Mouse (Mus musculus) lung, embryonic 15.5 days (tissue): ENCODE data around the gene Ncan. TPM values are rescaled to one million over a fixed set of nuclear protein-coding genes. Genes with fewer than 3 reads are reported as not detected.
A peak's percentile ranks its signal among the peaks of the same experiment; 100 is the strongest.

Experiments used
- ATAC-seq: fragments of 200-750 bp; cut with Nextera tagmentation; 2 replicates; pipeline ENCODE4 v1.8.0; 2017; ENCODE audit warnings: moderate number of reproducible peaks, borderline replicate concordance; ENCODE audit not compliant: low FRiP score, low TSS enrichment; ENCODE audit errors: extremely low read depth
- H3K27ac ChIP-seq: fragments of 300-500 bp; sonication (generic); 2 replicates; pipeline ENCODE4 v1.5.1; 2015; ENCODE audit warnings: moderate library complexity, mild to moderate bottlenecking, inconsistent platforms
- H3K27me3 ChIP-seq: fragments of 300-500 bp; sonication (generic); 2 replicates; pipeline ENCODE4 v1.6.1; 2015; ENCODE audit warnings: inconsistent platforms
- H3K36me3 ChIP-seq: fragments of 300-500 bp; sonication (generic); 2 replicates; pipeline ENCODE4 v1.6.1; 2015; ENCODE audit warnings: inconsistent platforms
- H3K4me1 ChIP-seq: fragments of 300-500 bp; sonication (generic); 2 replicates; pipeline ENCODE4 v1.6.1; 2015; ENCODE audit warnings: inconsistent platforms
- H3K4me2 ChIP-seq: fragments of 300-500 bp; sonication (generic); 2 replicates; pipeline ENCODE4 v1.6.1; 2015; ENCODE audit warnings: inconsistent platforms, mild to moderate bottlenecking, moderate library complexity
- H3K4me3 ChIP-seq: fragments of 300-500 bp; sonication (generic); 2 replicates; pipeline ENCODE4 v1.5.1; 2015; ENCODE audit warnings: mild to moderate bottlenecking, inconsistent platforms
- H3K9ac ChIP-seq: fragments of 300-500 bp; sonication (generic); 2 replicates; pipeline ENCODE4 v1.6.1; 2015; ENCODE audit warnings: inconsistent platforms
- H3K9me3 ChIP-seq: fragments of 300-500 bp; sonication (generic); 2 replicates; pipeline ENCODE4 v1.6.1; 2016; ENCODE audit warnings: inconsistent platforms
- WGBS: fragments of 180-500 bp; shearing (Covaris S2); methylation state at CpG from one replicate; pipeline ENCODE4 v1.1.7; 2015; 5-methylcytosine and 5-hydroxymethylcytosine counted together
- polyA plus RNA-seq: library from polyadenylated mRNA; unstranded; fragments of >200 nt; fragmentation: Nextera tagmentation; extraction: Ambion mirVana; gene quantifications from 2 replicates; pipeline ENCODE4 v1.2.1, GENCODE M21; 2015

Gene Ncan
- polyA plus RNA-seq: 0.22 and 0.23 TPM in 2 replicates

GRCm38 (mm10) chr8:70120667-70121066 is at the start of gene Ncan:
Ncan (minus strand) TSS chr8:70120873.
- no peaks in the 10 kb centered on the region for H3K36me3 ChIP-seq
- 1% methylated on average over 19 of the region's 19 CpGs for WGBS
- H3K4me2 ChIP-seq: peak within 1 kb of the TSS; percentile 28
- H3K9ac ChIP-seq: no peak within 1 kb of the TSS
- no peak within 1 kb of the TSS for H3K27ac ChIP-seq
- ATAC-seq: no peak
- peaks cover 52% of the 10 kb centered on the region for H3K27me3 ChIP-seq
- no peak within 1 kb of the TSS for H3K4me3 ChIP-seq
- no peaks in the 10 kb centered on the region for H3K9me3 ChIP-seq
- no peaks in the 10 kb centered on the region for H3K4me1 ChIP-seq

- H3K4me1 ChIP-seq: peaks cover 22% of the 10 kb centered on the region
- 66% methylated on average over 3 of the region's 3 CpGs for WGBS
- no peak overlapping the region for H3K4me2 ChIP-seq
- H3K9me3 ChIP-seq: no peaks in the 10 kb centered on the region
- no peak overlapping the region for H3K27ac ChIP-seq
- H3K9ac ChIP-seq: no peak overlapping the region
- ATAC-seq: no peak
- no peak overlapping the region for H3K4me3 ChIP-seq
- H3K36me3 ChIP-seq: no peaks in the 10 kb centered on the region
- peaks cover 14% of the 10 kb centered on the region for H3K27me3 ChIP-seq
Observed at GRCm38 (mm10) chr8:70170116-70170515, 49.4 kb upstream of the Ncan start.

GRCm38 (mm10) chr8:70166504-70167110 is 45.9 kb upstream of the Ncan start:
- peaks cover 22% of the 10 kb centered on the region for H3K27me3 ChIP-seq
- no peaks in the 10 kb centered on the region for H3K36me3 ChIP-seq
- WGBS: under 1% methylated on average over 21 of the region's 21 CpGs
- H3K9me3 ChIP-seq: no peaks in the 10 kb centered on the region
- H3K4me2 ChIP-seq: peak overlapping the region; percentile 50
- no peak overlapping the region for H3K27ac ChIP-seq
- peak; percentile 80 for ATAC-seq
- 0 out of 2 replicates have a peak overlapping the region, but pooled peaks have one; percentile 18 for H3K4me3 ChIP-seq
- H3K9ac ChIP-seq: 0 out of 2 replicates have a peak overlapping the region, but pooled peaks have one; percentile 17
- H3K4me1 ChIP-seq: peaks cover 6% of the 10 kb centered on the region

DNA sequence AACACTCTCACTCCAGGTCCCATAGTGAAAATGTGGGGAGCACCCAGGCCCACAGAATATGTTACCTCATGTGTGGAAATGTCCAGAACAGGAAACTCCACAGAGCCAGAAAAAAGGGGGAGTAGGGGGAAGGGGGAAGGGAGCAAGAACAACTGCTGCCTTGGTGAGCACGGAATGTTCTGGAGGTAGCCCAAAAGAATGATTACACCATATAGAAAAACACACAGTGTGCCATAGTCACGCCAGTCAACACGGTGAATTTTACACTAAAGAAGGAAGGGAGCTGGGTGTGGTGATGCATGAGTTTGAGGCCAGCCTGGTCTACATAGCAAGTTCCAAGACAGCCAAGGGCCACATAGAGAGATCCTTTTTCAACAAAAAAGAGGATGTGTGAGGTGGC is 42.6 kb upstream of the Ncan start:
- ATAC-seq: no peak
- Histone ChIP-seq H3K9ac (no peak overlapping the region), H3K27me3 (peaks cover 32% of the 10 kb centered on the region), H3K27ac (no peak overlapping the region), H3K4me1 (peaks cover 11% of the 10 kb centered on the region), H3K36me3 (no peaks in the 10 kb centered on the region), H3K4me2 (no peak overlapping the region), H3K9me3 (no peaks in the 10 kb centered on the region), H3K4me3 (no peak overlapping the region)
- WGBS: 78% methylated on average over 3 of the region's 3 CpGs

DNA sequence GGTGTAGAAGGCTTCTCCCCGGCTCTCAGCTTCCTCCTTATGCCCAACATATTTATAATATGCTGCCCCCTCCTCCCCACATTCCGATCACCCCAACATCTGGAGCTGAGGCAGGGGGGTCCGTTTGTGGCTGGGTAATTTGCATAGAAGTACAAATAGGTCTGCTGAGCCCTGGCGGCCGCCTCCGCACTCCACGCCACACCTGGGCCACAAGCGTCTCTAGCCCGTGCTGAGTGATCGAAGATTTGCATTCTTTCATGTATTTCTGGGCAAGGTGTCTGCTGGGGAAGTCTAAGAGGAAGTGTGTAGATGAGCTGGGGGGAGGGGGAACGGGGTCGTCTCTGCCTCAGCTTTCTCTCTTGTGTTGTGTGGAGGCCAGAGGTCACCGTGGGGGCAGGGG is 39.3 kb upstream of the Ncan start:
- peaks cover 17% of the 10 kb centered on the region; the same call in 1 of the 2 replicates for H3K27me3 ChIP-seq
- no peak overlapping the region for H3K4me2 ChIP-seq
- no peak overlapping the region for H3K4me3 ChIP-seq
- ATAC-seq: no peak
- no peak overlapping the region for H3K27ac ChIP-seq
- no peak overlapping the region for H3K9ac ChIP-seq
- 51% methylated on average over 13 of the region's 13 CpGs for WGBS
- H3K36me3 ChIP-seq: no peaks in the 10 kb centered on the region
- peaks cover 10% of the 10 kb centered on the region; the same call in 1 of the 2 replicates for H3K4me1 ChIP-seq
- H3K9me3 ChIP-seq: no peaks in the 10 kb centered on the region

- Histone ChIP-seq H3K4me3 (no peak overlapping the region), H3K27me3 (peaks cover 12% of the 10 kb centered on the region; the same call in 1 of the 2 replicates), H3K9ac (no peak overlapping the region), H3K36me3 (no peaks in the 10 kb centered on the region), H3K4me1 (peaks cover 10% of the 10 kb centered on the region; the same call in 1 of the 2 replicates), H3K4me2 (no peak overlapping the region), H3K9me3 (no peaks in the 10 kb centered on the region), H3K27ac (no peak overlapping the region)
- no peak for ATAC-seq
- 85% methylated on average over 4 of the region's 4 CpGs for WGBS
Observed at GRCm38 (mm10) chr8:70159211-70159610, 38.5 kb upstream of the Ncan start.

DNA sequence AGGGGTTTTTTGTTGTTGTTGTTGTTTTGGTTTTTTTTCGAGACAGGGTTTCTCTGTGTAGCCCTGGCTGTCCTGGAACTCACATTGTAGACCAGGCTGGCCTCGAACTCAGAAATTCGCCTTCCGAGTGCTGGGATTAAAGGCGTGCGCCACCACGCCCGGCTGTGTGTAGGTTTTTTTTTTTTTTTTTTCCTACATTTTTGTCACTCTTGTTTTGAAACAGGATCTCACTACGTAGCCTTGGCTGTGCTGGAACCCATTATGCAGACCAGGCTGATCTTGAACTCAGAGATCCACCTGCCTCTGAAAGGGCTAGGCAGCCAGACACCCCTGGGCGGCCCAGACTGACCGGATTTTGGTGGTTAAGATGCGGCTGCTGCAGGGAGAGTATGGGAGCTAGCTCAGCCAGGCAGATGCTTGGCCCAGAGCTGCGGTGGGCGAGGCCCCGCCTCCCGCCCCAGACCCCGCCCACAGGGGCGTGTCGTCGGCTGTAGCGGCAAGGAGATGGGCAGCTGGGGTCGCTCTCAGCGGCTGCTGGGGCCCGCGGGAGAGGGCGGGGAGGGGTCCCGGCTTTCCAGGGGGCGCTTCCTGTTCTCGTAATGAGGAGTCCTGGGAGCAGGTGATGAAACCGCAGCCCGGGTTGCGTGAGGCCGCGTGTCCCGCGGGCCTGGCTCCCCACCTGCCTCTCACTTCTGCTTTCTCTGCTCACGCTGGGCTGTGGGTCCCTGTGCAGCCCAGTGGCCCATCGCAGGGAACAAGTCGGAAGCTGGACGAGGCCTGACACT is 37.6 kb upstream of the Ncan start:
- 9% methylated on average over 36 of the region's 40 CpGs for WGBS
- Histone ChIP-seq H3K27me3 (peaks cover 10% of the 10 kb centered on the region; the same call in 1 of the 2 replicates), H3K4me1 (peaks cover 10% of the 10 kb centered on the region; the same call in 1 of the 2 replicates), H3K27ac (no peak overlapping the region), H3K9me3 (no peaks in the 10 kb centered on the region), H3K4me2 (peak overlapping the region; percentile 94), H3K9ac (peak overlapping the region; percentile 34; the same call in 1 of the 2 replicates), H3K4me3 (peak overlapping the region; percentile 51), H3K36me3 (no peaks in the 10 kb centered on the region)
- ATAC-seq: peak; percentile 89

DNA sequence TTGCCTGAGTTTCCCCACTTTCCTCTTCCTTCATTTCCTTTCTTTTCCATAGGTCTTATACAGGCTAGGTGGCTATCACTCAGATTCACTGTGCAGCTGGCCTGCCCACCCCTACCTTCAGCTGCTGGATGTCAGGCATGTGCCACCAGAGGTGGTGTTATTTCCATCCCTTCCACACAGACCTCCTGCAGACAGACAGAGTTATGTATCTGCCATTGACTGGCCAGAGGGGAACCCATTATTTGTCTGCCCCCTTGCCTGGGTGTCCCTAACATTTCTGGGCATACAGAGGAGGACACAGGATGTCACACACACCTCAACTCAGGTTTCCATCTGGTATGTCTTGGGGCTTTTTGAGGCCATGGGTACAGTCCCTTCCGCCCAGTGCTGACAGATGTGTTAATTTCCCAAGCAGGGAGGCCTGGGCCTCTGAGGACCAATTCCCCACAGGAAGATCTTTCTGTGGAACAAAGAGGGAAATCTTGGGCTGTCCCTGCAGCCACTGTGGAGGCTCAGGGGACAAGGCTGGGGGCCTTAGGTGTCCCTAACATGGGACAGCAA is 36.6 kb upstream of the Ncan start:
- no peak for ATAC-seq
- Histone ChIP-seq H3K4me1 (peaks cover 14% of the 10 kb centered on the region; the same call in 1 of the 2 replicates), H3K9me3 (no peaks in the 10 kb centered on the region), H3K36me3 (no peaks in the 10 kb centered on the region), H3K9ac (no peak overlapping the region), H3K4me2 (no peak overlapping the region), H3K4me3 (no peak overlapping the region), H3K27ac (no peak overlapping the region), H3K27me3 (peaks cover 10% of the 10 kb centered on the region)
- 89% methylated on average over 1 of the region's 1 CpGs for WGBS

GRCm38 (mm10) chr8:70152537-70153257 is 32.0 kb upstream of the Ncan start:
- Histone ChIP-seq H3K4me3 (no peak overlapping the region), H3K9ac (no peak overlapping the region), H3K9me3 (no peaks in the 10 kb centered on the region), H3K27me3 (peaks cover 4% of the 10 kb centered on the region; the same call in 1 of the 2 replicates), H3K27ac (no peak overlapping the region), H3K4me1 (peaks cover 5% of the 10 kb centered on the region; the same call in 1 of the 2 replicates), H3K4me2 (peak overlapping the region; percentile 34), H3K36me3 (no peaks in the 10 kb centered on the region)
- peak; percentile 94 for ATAC-seq
- WGBS: 11% methylated on average over 21 of the region's 22 CpGs

- H3K9me3 ChIP-seq: no peaks in the 10 kb centered on the region
- no peak overlapping the region for H3K27ac ChIP-seq
- peaks cover 5% of the 10 kb centered on the region; the same call in 1 of the 2 replicates for H3K4me1 ChIP-seq
- no peak overlapping the region for H3K9ac ChIP-seq
- no peak overlapping the region for H3K4me3 ChIP-seq
- ATAC-seq: no peak
- WGBS: 13% methylated on average over 13 of the region's 13 CpGs
- peaks cover 17% of the 10 kb centered on the region for H3K36me3 ChIP-seq
- no peak overlapping the region for H3K4me2 ChIP-seq
- peaks cover 4% of the 10 kb centered on the region; the same call in 1 of the 2 replicates for H3K27me3 ChIP-seq
Observed at GRCm38 (mm10) chr8:70150158-70150557, 29.5 kb upstream of the Ncan start.
